Mouse (Mus musculus) olfactory bulb, adult 2 months (tissue): ENCODE results near the gene Ubb. TPM values are rescaled to one million over a fixed set of nuclear protein-coding genes. Genes with fewer than 3 reads are reported as not detected.

Experiments used
- H3K27ac ChIP-seq: fragments of 200-500 bp; 2 replicates; pipeline ENCODE4 v1.5.1; 2012; ENCODE audit warnings: low read depth, low read length; ENCODE audit not compliant: insufficient read depth
- H3K4me1 ChIP-seq: fragments of 200-500 bp; 2 replicates; pipeline ENCODE4 v1.6.1; 2012; ENCODE audit warnings: low read length; ENCODE audit not compliant: control insufficient read depth, insufficient read depth
- H3K4me3 ChIP-seq: fragments of 200-500 bp; 2 replicates; pipeline ENCODE4 v1.5.1; 2012; ENCODE audit warnings: mild to moderate bottlenecking, low read depth, low read length, moderate library complexity; ENCODE audit not compliant: insufficient read depth
- CTCF ChIP-seq: fragments of 200-500 bp; IDR thresholded peaks from 2 replicates; pipeline ENCODE4 v1.5.1; 2012; ENCODE audit warnings: low read depth, mild to moderate bottlenecking, low read length, moderate library complexity; ENCODE audit not compliant: insufficient read depth
- POLR2A ChIP-seq: fragments of 200-500 bp; IDR thresholded peaks from 2 replicates; pipeline ENCODE4 v1.6.1; 2012; ENCODE audit warnings: mild to moderate bottlenecking, low read depth, low read length, moderate library complexity; ENCODE audit not compliant: insufficient read depth
- WGBS: fragments of 180-500 bp; shearing (Covaris S2); methylation state at CpG from one replicate; pipeline ENCODE4 v1.1.7; 2018; 5-methylcytosine and 5-hydroxymethylcytosine counted together
- polyA plus RNA-seq: library from polyadenylated mRNA; stranded (reverse); fragments of >200 nt; gene quantifications from 2 replicates; pipeline ENCODE4 v1.2.4, GENCODE M21; 2012; ENCODE audit warnings: low replicate concordance; ENCODE audit not compliant: missing spikeins, insufficient read depth, insufficient read length

Gene Ubb
- polyA plus RNA-seq, 1 experiment: not detected

DNA sequence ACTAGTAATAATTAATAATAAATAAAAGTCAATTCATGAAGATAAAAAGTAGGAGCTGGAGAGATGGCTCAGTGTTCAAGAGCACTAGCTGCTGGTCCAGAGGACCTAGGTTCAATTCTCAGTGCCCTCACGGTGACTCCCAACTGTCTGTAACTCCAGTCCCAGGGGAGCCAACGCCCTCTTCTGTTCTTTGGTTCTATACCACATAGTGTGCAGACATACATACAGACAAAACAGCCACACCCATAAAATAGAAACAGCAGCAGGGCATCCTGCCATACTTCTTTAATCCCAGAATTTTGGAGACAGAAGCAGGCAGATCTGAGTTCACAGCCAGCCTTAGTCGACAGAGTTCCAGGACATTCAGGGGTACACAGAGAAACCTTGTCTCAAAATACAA is 7.0 kb upstream of the Ubb start:
- 87% methylated on average over 3 of the region's 3 CpGs for WGBS
- Histone ChIP-seq H3K4me3 (no peak overlapping the region), H3K4me1 (peaks cover 2% of the 10 kb centered on the region; the same call in 1 of the 2 replicates), H3K27ac (no peak overlapping the region)
- no peak for TF ChIP-seq CTCF
- TF ChIP-seq POLR2A: no peak

DNA sequence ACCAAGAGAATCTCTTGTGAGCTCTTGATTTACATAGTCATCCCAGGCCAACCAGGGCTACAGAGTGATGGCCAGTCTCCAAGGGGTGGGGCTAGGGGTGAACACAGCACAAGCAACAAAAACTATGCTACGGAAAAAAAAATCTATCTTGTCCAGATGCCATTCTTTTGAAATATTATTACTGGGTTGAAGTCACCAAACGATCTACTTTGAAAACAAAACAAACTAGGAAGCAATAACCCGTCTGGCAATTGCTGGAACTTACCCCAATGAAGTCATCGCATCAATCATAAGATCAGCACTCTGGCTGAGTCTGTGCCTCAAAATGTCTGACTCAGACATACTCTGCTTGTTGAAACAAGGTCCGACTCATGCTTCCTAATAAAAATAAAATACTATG is 1.2 kb upstream of the Ubb start:
- WGBS: 2% methylated on average over 5 of the region's 5 CpGs
- no peak for TF ChIP-seq POLR2A
- TF ChIP-seq CTCF: no peak

DNA sequence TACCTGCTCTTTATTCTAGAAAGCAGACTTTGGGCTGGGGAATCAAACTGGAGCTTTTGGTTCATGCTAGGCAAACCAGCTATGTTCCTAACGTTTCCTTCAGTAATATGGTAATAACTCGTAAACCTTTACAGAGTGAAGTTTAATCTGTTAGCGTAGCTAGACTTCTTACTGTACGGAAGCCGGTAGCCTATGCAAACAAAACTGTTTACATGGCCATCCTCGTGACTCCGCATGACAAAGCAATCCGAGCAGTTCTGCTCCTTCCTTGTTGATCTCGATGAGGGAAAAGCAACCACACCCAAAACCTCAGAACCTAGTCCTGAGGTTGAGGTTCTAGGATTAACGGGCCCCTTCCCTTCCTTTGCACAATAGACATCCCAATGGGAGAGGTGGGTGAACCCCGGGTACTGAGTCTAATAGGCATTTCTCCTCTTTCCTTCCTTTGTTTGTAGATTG is 715 bp upstream of the Ubb start:
- H3K4me3 ChIP-seq: peak overlapping the region; percentile 85
- H3K4me1 ChIP-seq: no peaks in the 10 kb centered on the region; the same call in 1 of the 2 replicates
- TF ChIP-seq POLR2A (no peak), CTCF (no peak)
- 1% methylated on average over 11 of the region's 11 CpGs for WGBS
- H3K27ac ChIP-seq: peak overlapping the region; percentile 100

More for the DNA sequence above, 1.2 kb upstream of the Ubb start:
- Histone ChIP-seq H3K4me1 (no peaks in the 10 kb centered on the region; the same call in 1 of the 2 replicates), H3K27ac (no peak overlapping the region), H3K4me3 (no peak overlapping the region)

DNA sequence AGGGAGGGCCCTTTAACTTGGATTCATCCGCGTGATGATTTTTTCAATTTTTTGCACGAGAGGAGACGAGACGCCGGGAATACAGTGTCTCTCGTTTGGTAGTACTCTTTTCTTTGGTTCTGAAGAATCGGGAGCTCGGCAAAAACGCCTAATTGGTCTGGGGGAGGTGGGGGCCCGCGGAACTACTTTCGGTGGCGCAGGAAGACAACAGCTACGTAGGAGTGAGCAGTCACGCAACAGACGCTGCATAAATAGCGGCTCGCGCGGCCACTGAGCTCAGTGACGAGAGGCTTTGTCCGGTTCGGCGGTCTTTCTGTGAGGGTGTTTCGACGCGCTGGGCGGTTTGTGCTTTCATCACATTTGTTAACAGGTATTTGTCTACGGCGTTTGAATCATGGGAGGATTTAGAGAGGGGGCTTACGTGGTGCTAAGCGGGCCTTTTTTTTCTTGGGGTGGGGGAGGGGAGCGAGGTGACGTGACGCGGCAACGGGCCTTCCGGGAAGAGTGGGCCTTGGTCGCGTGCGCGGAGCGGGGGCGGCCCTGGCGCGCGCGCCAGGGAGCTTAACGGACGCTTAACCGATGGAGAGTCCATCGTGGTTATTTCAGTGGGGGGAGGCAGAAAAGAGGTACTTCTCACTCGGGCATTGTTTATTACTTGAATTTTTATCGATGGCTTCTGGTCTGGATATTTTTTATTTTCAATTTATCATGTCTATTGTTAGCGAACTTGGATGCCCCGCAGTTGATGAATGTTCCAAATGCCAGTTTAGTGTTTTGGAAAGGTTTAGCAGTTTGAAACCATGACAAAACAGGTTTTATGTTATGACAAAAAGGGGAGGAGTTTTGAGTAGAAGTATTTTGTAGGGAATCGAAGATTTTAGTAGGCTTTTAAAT is 502 bp downstream of the Ubb start:
- WGBS: under 1% methylated on average over 58 of the region's 58 CpGs
- peak overlapping the region; percentile 100 for H3K27ac ChIP-seq
- H3K4me3 ChIP-seq: peak overlapping the region; percentile 54
- H3K4me1 ChIP-seq: no peaks in the 10 kb centered on the region; the same call in 1 of the 2 replicates
- TF ChIP-seq CTCF (no peak), POLR2A (peak; percentile 99)

DNA sequence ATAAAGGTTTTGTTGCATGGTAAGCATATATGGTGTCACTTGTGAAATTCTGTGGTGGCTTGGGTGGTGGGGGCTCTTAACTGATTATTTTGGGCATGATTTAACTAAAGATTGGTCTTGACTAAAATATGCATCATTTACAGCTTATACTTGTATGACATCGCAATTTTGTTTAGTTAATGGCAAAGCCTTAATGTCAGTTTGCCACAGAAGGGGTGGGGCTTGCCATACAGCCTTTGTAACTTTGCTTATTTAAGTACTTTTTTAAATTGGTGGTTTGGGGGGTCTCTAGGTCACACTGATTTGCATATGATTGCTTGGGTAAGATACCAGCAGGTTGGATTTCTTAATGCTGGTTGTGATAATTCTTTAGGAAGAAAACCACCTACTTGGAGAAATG is 2.2 kb downstream of the Ubb start:
- Histone ChIP-seq H3K4me1 (no peaks in the 10 kb centered on the region; the same call in 1 of the 2 replicates), H3K27ac (no peak overlapping the region), H3K4me3 (no peak overlapping the region)
- TF ChIP-seq POLR2A (no peak), CTCF (no peak)
- 5% methylated on average over 1 of the region's 1 CpGs for WGBS

DNA sequence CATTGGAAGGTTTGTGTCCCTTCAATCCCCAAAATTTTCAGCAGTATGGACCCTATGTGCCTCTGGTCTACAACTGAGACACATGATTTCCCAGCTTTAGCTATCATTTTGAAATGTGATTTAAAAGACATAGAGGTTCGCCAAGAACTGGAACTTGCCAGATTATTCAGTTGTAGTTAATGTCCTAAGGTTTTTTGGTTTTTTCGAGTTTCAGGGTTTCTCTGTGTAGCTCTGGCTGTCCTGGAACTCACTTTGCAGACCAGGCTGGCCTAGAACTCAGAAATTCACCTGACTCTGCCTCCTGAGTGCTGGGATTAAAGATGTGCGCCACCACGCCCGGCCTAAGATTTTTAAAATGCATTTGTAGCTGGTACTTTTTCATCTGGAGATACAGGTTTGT is 2.7 kb downstream of the Ubb start:
- TF ChIP-seq POLR2A (no peak), CTCF (no peak)
- Histone ChIP-seq H3K27ac (no peak overlapping the region), H3K4me3 (peak overlapping the region; percentile 17; the same call in 1 of the 2 replicates), H3K4me1 (no peaks in the 10 kb centered on the region; the same call in 1 of the 2 replicates)
- 61% methylated on average over 5 of the region's 5 CpGs for WGBS

DNA sequence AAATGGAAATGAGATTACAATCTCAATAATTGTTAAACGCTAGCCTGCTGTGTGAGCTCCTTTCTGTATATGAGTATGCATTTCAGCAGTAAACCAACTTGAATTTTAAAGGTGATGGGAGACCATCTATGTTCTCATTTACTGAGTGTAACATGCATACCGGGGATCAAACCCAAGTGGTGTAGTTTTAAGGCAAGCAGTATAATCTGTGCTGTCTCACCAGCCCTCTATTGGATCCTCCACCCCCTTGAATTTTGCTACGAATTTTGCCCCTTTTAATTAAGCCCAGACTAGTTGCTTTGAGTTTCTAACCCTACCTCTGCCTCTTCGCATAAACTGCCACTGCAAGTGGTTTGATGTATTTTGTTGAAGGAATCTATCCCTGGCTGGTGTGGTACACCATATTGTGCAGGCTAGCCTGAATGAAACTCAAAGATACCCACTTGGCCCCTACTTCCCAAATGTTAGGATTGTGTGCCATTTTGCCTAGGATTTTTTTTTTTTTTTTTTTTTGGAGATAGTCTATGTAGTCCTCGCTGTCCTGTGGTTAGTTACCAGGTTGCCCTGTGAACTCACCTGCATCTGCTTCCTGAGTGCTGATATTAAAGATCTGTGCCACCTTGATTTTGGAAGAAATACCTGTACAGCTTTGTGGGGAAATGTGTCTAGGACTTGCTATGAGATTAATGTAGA is 3.3 kb downstream of the Ubb start:
- 39% methylated on average over 5 of the region's 5 CpGs for WGBS

DNA sequence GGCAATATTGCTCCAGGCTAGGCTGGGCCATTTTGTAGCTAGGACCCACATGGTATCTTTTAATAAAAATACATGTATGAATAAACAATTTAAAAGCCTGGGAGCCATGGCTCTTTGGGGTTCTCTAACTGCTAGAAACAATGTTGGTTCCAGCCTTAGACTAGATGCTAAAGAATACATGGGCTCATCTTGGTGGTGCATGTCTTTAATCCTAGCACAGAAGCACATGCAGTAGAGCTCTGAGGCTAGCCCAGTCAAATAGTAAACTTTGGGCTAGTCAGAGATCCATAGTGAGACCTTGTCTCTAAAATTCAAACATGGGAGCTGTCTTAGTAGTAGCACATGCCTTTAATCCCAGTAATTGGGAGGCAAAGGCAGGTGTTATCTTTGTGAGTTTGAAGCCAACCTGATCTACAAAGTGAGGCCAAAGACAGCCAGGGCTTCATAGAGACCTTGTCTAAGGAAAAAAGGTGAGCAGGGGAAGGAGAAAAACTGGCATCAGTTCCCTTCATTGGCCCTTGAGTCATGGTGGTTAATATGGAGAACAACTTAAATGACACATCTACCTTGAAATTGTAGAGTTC is 4.1 kb downstream of the Ubb start:
- Histone ChIP-seq H3K4me1 (no peaks in the 10 kb centered on the region; the same call in 1 of the 2 replicates), H3K4me3 (no peak overlapping the region), H3K27ac (no peak overlapping the region)
- TF ChIP-seq POLR2A: no peak

More for the DNA sequence above, 3.3 kb downstream of the Ubb start:
- Histone ChIP-seq H3K4me1 (no peaks in the 10 kb centered on the region; the same call in 1 of the 2 replicates), H3K4me3 (no peak overlapping the region), H3K27ac (no peak overlapping the region)
- TF ChIP-seq POLR2A (no peak), CTCF (no peak)
